In genomic region chr4:128655446-128655845, GRCm38 (mm10) we compare ENCODE assay signal across 7 mouse cellular contexts. TPM values are rescaled to one million over a fixed set of nuclear protein-coding genes. Genes with fewer than 3 reads are reported as not detected.
A peak's percentile ranks its signal among the peaks of the same experiment; 100 is the strongest.
DNase-seq lines count a peak whose midpoint lies in the region; ATAC-seq and TF ChIP-seq lines count a peak whose summit lies in the region.

No protein-coding gene starts in this region.

- no peak for DNase-seq in lung, adult 18-20 months
- DNase-seq in forebrain, embryonic 14.5 days (ENCODE audit: low spot score), result peak; percentile 52
- DNase-seq in limb, embryonic 14.5 days (ENCODE audit: low spot score), result no peak
- no peak for DNase-seq in left cerebral cortex, adult 18-20 months (ENCODE audit: low spot score in 2 of 2)
- no peak for DNase-seq in layer of hippocampus, adult 9-10 months (ENCODE audit: low spot score)

- no peaks in the 10 kb centered on the region for H3K9me3 ChIP-seq in lung, embryonic 16.5 days (ENCODE audit: control insufficient read depth, low read length)
- no peaks in the 10 kb centered on the region for H3K9me3 ChIP-seq in forebrain, embryonic 14.5 days (replicated peaks; ENCODE audit: control insufficient read depth, low read length)
- H3K9me3 ChIP-seq in limb, embryonic 14.5 days (ENCODE audit: control insufficient read depth, low read length), result no peaks in the 10 kb centered on the region
- H3K9me3 ChIP-seq in stomach, embryonic 14.5 days (ENCODE audit: control insufficient read depth, low read depth, low read length), result no peaks in the 10 kb centered on the region

- H3K27ac ChIP-seq in lung, embryonic 16.5 days (ENCODE audit: low read length), result no peak overlapping the region; the same call in 1 of the 2 replicates
- H3K27ac ChIP-seq in forebrain, embryonic 14.5 days (ENCODE audit: low read depth, low read length), result peak overlapping the region; percentile 77; the same call in 1 of the 2 replicates
- 0 out of 2 replicates have a peak overlapping the region, but pooled peaks have one; percentile 58 for H3K27ac ChIP-seq in limb, embryonic 14.5 days (replicated peaks; ENCODE audit: low read depth, low read length)
- no peak overlapping the region for H3K27ac ChIP-seq in stomach, embryonic 14.5 days (ENCODE audit: low read length)

- H3K4me2 ChIP-seq in lung, embryonic 16.5 days (ENCODE audit: low read depth, low read length), result peak overlapping the region; percentile 93
- peak overlapping the region; percentile 94 for H3K4me2 ChIP-seq in forebrain, embryonic 14.5 days (ENCODE audit: low read length)
- peak overlapping the region; percentile 72 for H3K4me2 ChIP-seq in limb, embryonic 14.5 days (replicated peaks; ENCODE audit: low read depth, low read length, severe bottlenecking)
- H3K4me2 ChIP-seq in stomach, embryonic 14.5 days (replicated peaks; ENCODE audit: low read depth, low read length), result peak overlapping the region; percentile 93

- H3K36me3 ChIP-seq in lung, embryonic 16.5 days (ENCODE audit: control insufficient read depth, insufficient read depth, low read length), result no peaks in the 10 kb centered on the region
- no peaks in the 10 kb centered on the region for H3K36me3 ChIP-seq in forebrain, embryonic 14.5 days (ENCODE audit: control insufficient read depth, insufficient read depth, low read length)
- H3K36me3 ChIP-seq in limb, embryonic 14.5 days (ENCODE audit: control insufficient read depth, insufficient read depth, low read length), result no peaks in the 10 kb centered on the region
- no peaks in the 10 kb centered on the region for H3K36me3 ChIP-seq in stomach, embryonic 14.5 days (ENCODE audit: control insufficient read depth, insufficient read depth, low read length)

- no peak for TF ChIP-seq POLR2A in limb, embryonic 14.5 days (IDR thresholded peaks at IDR 0.05; ENCODE audit: borderline replicate concordance, extremely low read depth, insufficient read depth, insufficient read length)

- whole genome bisulfite sequencing in lung, embryonic 16.5 days, result 8% methylated on average over 12 of the region's 12 CpGs
- WGBS in forebrain, embryonic 14.5 days, result 3% methylated on average over 12 of the region's 12 CpGs
- WGBS in limb, embryonic 14.5 days, result under 1% methylated on average over 12 of the region's 12 CpGs
- WGBS in stomach, embryonic 14.5 days, result 6% methylated on average over 12 of the region's 12 CpGs

- peak overlapping the region; percentile 79 for H3K9ac ChIP-seq in lung, embryonic 16.5 days (ENCODE audit: low read length)
- peak overlapping the region; percentile 73 for H3K9ac ChIP-seq in forebrain, embryonic 14.5 days (ENCODE audit: low read length)
- H3K9ac ChIP-seq in limb, embryonic 14.5 days (ENCODE audit: low read depth, low read length, severe bottlenecking), result peak overlapping the region; percentile 69
- peak overlapping the region; percentile 59; the same call in 1 of the 2 replicates for H3K9ac ChIP-seq in stomach, embryonic 14.5 days (replicated peaks; ENCODE audit: low read depth, low read length)

- H3K4me3 ChIP-seq in lung, embryonic 16.5 days (ENCODE audit: low read length), result peak overlapping the region; percentile 68
- peak overlapping the region; percentile 70 for H3K4me3 ChIP-seq in forebrain, embryonic 14.5 days (ENCODE audit: low read depth, low read length)
- H3K4me3 ChIP-seq in limb, embryonic 14.5 days (replicated peaks; ENCODE audit: low read length), result peak overlapping the region; percentile 77
- H3K4me3 ChIP-seq in stomach, embryonic 14.5 days (ENCODE audit: low read depth, low read length), result peak overlapping the region; percentile 64

- peaks cover 16% of the 10 kb centered on the region for H3K4me1 ChIP-seq in lung, embryonic 16.5 days (replicated peaks; ENCODE audit: control insufficient read depth, insufficient read depth, low read length)
- H3K4me1 ChIP-seq in forebrain, embryonic 14.5 days (ENCODE audit: control insufficient read depth, insufficient read depth, low read length), result peaks cover 7% of the 10 kb centered on the region; the same call in 1 of the 2 replicates
- peaks cover 10% of the 10 kb centered on the region for H3K4me1 ChIP-seq in limb, embryonic 14.5 days (ENCODE audit: control insufficient read depth, insufficient read depth, low read length)
- peaks cover 18% of the 10 kb centered on the region; the same call in 1 of the 2 replicates for H3K4me1 ChIP-seq in stomach, embryonic 14.5 days (ENCODE audit: control insufficient read depth, insufficient read depth, low read length)

- no peaks in the 10 kb centered on the region for H3K27me3 ChIP-seq in lung, embryonic 16.5 days (ENCODE audit: control insufficient read depth, insufficient read depth, low read depth, low read length)
- H3K27me3 ChIP-seq in forebrain, embryonic 14.5 days (replicated peaks; ENCODE audit: control insufficient read depth, insufficient read depth, low read length), result 0 out of 2 replicates have a peak, but pooled peaks cover 6% of the 10 kb centered on the region
- H3K27me3 ChIP-seq in limb, embryonic 14.5 days (ENCODE audit: control insufficient read depth, insufficient read depth, low read length), result no peaks in the 10 kb centered on the region
- H3K27me3 ChIP-seq in stomach, embryonic 14.5 days (ENCODE audit: control insufficient read depth, insufficient read depth, low read length), result no peaks in the 10 kb centered on the region

- ATAC-seq in lung, embryonic 16.5 days (ENCODE audit: low read depth), result no peak
- no peak for ATAC-seq in forebrain, embryonic 14.5 days
- no peak for ATAC-seq in limb, embryonic 14.5 days (ENCODE audit: low FRiP score, low read depth)
- ATAC-seq in stomach, embryonic 14.5 days (ENCODE audit: insufficient number of reproducible peaks, insufficient read depth, low FRiP score, low read depth), result no peak

RNA-seq across cellular contexts. Expression of gene Phc2, which starts 0.9 kb away (rescaled TPM):
- 18.9 and 19.8 TPM in 2 replicates for polyA plus RNA-seq in lung, embryonic 16.5 days (2015; fragmentation: Nextera tagmentation; extraction: Ambion mirVana)
- polyA plus RNA-seq in forebrain, embryonic 14.5 days (2014; fragmentation: Nextera tagmentation; extraction: Ambion mirVana), result 33.1 and 35.3 TPM in 2 replicates
- 103 and 120 TPM in 2 replicates for polyA plus RNA-seq in limb, embryonic 14.5 days (2012; rRNA removed)
- 69.8 and 73.7 TPM in 2 replicates for polyA plus RNA-seq in limb, embryonic 14.5 days (2014; fragmentation: Nextera tagmentation; extraction: Ambion mirVana)
- 20.3 and 22.9 TPM in 2 replicates for polyA plus RNA-seq in stomach, embryonic 14.5 days (2014; fragmentation: Nextera tagmentation; extraction: Ambion mirVana)
- total RNA-seq in left cerebral cortex, adult 18-20 months (2021), result 10 to 100 TPM; 89.1 to 89.2 TPM

RNA-seq across cellular contexts. Expression of gene Tlr12, which starts 37.0 kb away (rescaled TPM):
- 1.6 and 1.8 TPM in 2 replicates for polyA plus RNA-seq in lung, embryonic 16.5 days (2015; fragmentation: Nextera tagmentation; extraction: Ambion mirVana)
- polyA plus RNA-seq in forebrain, embryonic 14.5 days (2014; fragmentation: Nextera tagmentation; extraction: Ambion mirVana), result 0.83 and 0.91 TPM in 2 replicates
- polyA plus RNA-seq in limb, embryonic 14.5 days (2012; rRNA removed), result 0.82 and 0.95 TPM in 2 replicates
- 0.19 and 0.40 TPM in 2 replicates for polyA plus RNA-seq in limb, embryonic 14.5 days (2014; fragmentation: Nextera tagmentation; extraction: Ambion mirVana)
- polyA plus RNA-seq in stomach, embryonic 14.5 days (2014; fragmentation: Nextera tagmentation; extraction: Ambion mirVana), result 0.35 and 0.39 TPM in 2 replicates
- 1 to 10 TPM; 1.5 to 1.7 TPM for total RNA-seq in left cerebral cortex, adult 18-20 months (2021)

RNA-seq across cellular contexts. Expression of gene Zscan20, which starts 45.5 kb away (rescaled TPM):
- 4.2 and 4.5 TPM in 2 replicates for polyA plus RNA-seq in lung, embryonic 16.5 days (2015; fragmentation: Nextera tagmentation; extraction: Ambion mirVana)
- 3.3 and 4.2 TPM in 2 replicates for polyA plus RNA-seq in forebrain, embryonic 14.5 days (2014; fragmentation: Nextera tagmentation; extraction: Ambion mirVana)
- polyA plus RNA-seq in limb, embryonic 14.5 days (2012; rRNA removed), result 3.6 and 3.9 TPM in 2 replicates
- 4.2 and 4.3 TPM in 2 replicates for polyA plus RNA-seq in limb, embryonic 14.5 days (2014; fragmentation: Nextera tagmentation; extraction: Ambion mirVana)
- 3.1 and 3.9 TPM in 2 replicates for polyA plus RNA-seq in stomach, embryonic 14.5 days (2014; fragmentation: Nextera tagmentation; extraction: Ambion mirVana)
- 1 to 10 TPM; 7.9 to 8.3 TPM for total RNA-seq in left cerebral cortex, adult 18-20 months (2021)

Comparison
In these comparisons a context has a peak if more than half of its experiments do, and no peak if none do; other contexts are left out.
1. H3K27ac ChIP-seq: peak in forebrain, embryonic 14.5 days (single experiment) and limb, embryonic 14.5 days (single experiment); none in lung, embryonic 16.5 days (single experiment) and stomach, embryonic 14.5 days (single experiment).
2. Peak in every context shown above with its lines, with median percentiles within 50 percentile points of each other: H3K4me2 ChIP-seq, H3K4me3 ChIP-seq and H3K9ac ChIP-seq.